Mouse (Mus musculus) colon, adult 2 months (tissue): ENCODE measurements around the gene Hnrnph2. TPM values are rescaled to one million over a fixed set of nuclear protein-coding genes. Genes with fewer than 3 reads are reported as not detected.

Experiments used
- polyA plus RNA-seq: library from polyadenylated mRNA; depleted of rRNA; stranded (reverse); fragments of >200 nt; gene quantifications from 2 replicates; pipeline ENCODE4 v1.2.3, GENCODE M21; 2012; rRNA removed

The Hnrnph2 gene
- 4.0 and 4.8 TPM in 2 replicates for polyA plus RNA-seq

DNA sequence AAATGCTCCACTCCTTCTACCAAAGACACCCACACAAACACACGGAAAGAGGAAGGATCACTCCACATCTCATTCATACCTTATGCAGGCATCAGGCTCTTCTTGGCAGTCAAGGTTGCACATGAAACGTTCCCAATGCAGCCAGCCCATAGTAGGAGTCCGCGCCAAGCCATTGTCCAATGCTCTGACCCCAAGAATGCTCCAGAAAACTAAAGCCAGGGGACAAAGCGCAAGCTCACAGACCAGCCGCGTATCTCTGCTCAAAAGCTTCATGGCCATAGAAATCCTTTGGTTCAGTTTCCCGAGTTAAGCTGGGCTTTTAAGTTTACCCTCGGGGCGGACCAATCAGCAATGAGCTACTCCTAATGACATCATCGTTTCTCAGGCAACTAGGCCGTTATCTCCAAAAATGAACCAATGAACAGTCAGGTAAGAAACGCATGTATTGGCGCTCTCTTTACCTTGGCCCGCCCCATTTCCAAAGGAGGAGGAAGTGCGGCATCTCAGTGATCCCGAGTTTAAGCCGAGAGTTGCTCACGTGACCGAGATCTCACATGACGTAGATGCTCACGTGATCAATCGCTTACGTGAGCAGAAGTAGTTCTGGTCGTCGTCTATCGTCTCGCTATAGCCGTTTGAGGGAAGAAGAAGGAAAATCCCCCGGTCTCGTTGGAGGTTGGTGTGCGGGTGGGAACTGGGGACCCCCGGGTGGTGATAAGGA is at the start of gene Hnrnph2, which contains the start of gene Gla:
Gene Hnrnph2, plus strand, starts transcription at position 521 of the 721 bp plus-strand sequence.
Gene Gla, minus strand, starts transcription at position 467 of the 721 bp plus-strand sequence.

DNA sequence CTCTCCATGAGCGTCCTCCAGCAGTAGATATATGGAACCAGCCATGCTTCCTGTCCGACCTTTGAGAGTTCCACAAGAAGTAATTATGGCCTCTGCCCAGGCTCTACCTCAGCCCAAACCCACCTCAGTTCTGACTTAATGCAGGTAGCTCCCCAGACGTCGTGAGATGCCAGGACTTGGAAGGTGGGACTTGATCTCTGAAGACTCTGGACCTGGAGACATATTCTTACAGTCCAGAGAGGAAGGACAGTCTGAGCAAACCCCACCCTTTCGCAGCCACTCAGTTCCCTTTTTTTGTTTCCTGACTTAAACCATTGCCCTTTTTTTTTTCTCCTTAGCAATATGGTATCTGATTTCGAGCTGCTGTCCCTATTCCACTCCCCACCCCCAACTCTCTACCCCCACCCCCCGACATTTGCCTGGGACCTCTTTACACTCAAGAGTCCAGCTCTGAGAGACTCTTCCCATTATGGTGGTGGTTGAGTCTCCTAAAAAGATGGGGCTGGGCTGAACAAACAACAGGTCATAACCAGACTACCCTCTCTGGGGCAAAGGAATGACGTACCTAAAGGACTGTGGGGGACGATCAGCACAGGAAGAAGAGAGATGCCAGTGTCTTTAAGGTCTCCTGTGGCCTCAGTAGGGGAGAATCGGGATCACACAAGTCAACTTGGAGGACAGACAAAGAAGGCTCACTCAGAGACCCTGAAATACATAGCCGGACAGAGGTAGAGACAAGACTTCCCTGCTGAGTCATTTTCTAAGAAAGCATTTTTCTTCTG is 17.9 kb upstream of the Hnrnph2 start, which contains the start of gene Btk:
Gene Btk, minus strand, starts transcription at position 683 of the 782 bp plus-strand sequence.

GRCm38 (mm10) chrX:134585103-134586002 is 15.6 kb upstream of the Hnrnph2 start, which contains the start of gene Rpl36a:
Rpl36a (plus strand) TSS chrX:134585654.

Other genes starting within 250 kb of the Hnrnph2 start
- gene Drp2, start 196.6 kb upstream of the Hnrnph2 start, polyA plus RNA-seq, result 0.57 and 0.70 TPM in 2 replicates
- gene Taf7l, start 124.7 kb upstream of the Hnrnph2 start, polyA plus RNA-seq, result not detected in 2 replicates
- gene Timm8a1, start 59.3 kb upstream of the Hnrnph2 start, polyA plus RNA-seq, result 0.58 and 0.84 TPM in 2 replicates
- gene Btk, start 17.6 kb upstream of the Hnrnph2 start, polyA plus RNA-seq, result 0.37 and 0.64 TPM in 2 replicates
- 64.1 and 132 TPM in 2 replicates for gene Rpl36a, start 15.5 kb upstream of the Hnrnph2 start, polyA plus RNA-seq
- gene Gla, start 54 bp upstream of the Hnrnph2 start, polyA plus RNA-seq, result 2.0 and 2.7 TPM in 2 replicates
- 0.24 and 0.42 TPM in 2 replicates for gene Armcx4, start 85.3 kb downstream of the Hnrnph2 start, polyA plus RNA-seq
- gene Armcx1, start 116.8 kb downstream of the Hnrnph2 start, polyA plus RNA-seq, result 0.67 and 1.6 TPM in 2 replicates
- gene Armcx6, start 150.2 kb downstream of the Hnrnph2 start, polyA plus RNA-seq, result 0.49 and 0.96 TPM in 2 replicates
- gene Armcx3, start 155.4 kb downstream of the Hnrnph2 start, polyA plus RNA-seq, result 3.3 TPM in 2 replicates
- 7.7 and 8.5 TPM in 2 replicates for gene Armcx2, start 208.0 kb downstream of the Hnrnph2 start, polyA plus RNA-seq